Mouse (Mus musculus) E14TG2a.4 (cell line): ENCODE measurements around the gene Rcsd1.

ENCODE experiments used
- H3K27me3 ChIP-seq: 2 replicates; pipeline ENCODE4 v1.6.1; 2014; ENCODE audit warnings: low read length, control low read depth; ENCODE audit not compliant: insufficient read depth
- H3K36me3 ChIP-seq: 2 replicates; pipeline ENCODE4 v1.6.1; 2014; ENCODE audit warnings: low read length, control low read depth; ENCODE audit not compliant: insufficient read depth
- H3K4me1 ChIP-seq: replicated peaks from 2 replicates; pipeline ENCODE4 v1.6.1; 2014; ENCODE audit warnings: low read depth, low read length, control low read depth
- H3K4me3 ChIP-seq: replicated peaks from 2 replicates; pipeline ENCODE4 v1.5.1; 2014; ENCODE audit warnings: mild to moderate bottlenecking, low read length
- H3K9me3 ChIP-seq: 2 replicates; pipeline ENCODE4 v1.6.1; 2014; ENCODE audit warnings: low read length, control low read depth
- CTCF ChIP-seq: conservative IDR thresholded peaks from 2 replicates; pipeline ENCODE4 v1.5.1; 2014; ENCODE audit warnings: low read length
- NANOG ChIP-seq: IDR thresholded peaks from 2 replicates; pipeline ENCODE4 v1.6.1; 2014; ENCODE audit warnings: borderline replicate concordance, low read length, mixed read lengths
- POU5F1 ChIP-seq: IDR thresholded peaks from 2 replicates; pipeline ENCODE4 v1.6.1; 2014; ENCODE audit warnings: low read length, borderline replicate concordance

Gene Rcsd1

DNA sequence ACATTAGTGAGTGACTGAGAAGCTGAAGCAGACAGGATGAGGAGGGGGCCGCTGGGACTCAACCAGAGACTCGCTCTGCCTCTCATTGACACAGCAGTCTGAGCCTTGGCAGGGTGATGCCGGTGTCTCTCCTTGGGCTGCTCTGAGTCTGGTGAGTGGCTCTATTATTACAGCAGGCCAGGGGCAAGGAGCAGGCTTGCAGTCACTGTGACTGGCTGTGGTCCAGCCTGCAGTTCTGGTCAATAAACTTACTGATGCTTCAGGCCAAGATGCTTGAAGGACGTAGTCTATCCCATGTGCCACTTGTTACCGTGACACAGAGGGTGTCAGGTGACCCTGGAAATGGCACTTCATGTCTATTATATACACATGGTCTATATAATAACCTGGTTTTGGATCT is 43.8 kb downstream of the Rcsd1 start:
- Histone ChIP-seq H3K9me3 (no peaks in the 10 kb centered on the region), H3K4me1 (peaks cover 43% of the 10 kb centered on the region), H3K4me3 (no peak overlapping the region), H3K27me3 (peaks cover 13% of the 10 kb centered on the region), H3K36me3 (no peaks in the 10 kb centered on the region)
- TF ChIP-seq NANOG (no peak), POU5F1 (no peak), CTCF (no peak)

DNA sequence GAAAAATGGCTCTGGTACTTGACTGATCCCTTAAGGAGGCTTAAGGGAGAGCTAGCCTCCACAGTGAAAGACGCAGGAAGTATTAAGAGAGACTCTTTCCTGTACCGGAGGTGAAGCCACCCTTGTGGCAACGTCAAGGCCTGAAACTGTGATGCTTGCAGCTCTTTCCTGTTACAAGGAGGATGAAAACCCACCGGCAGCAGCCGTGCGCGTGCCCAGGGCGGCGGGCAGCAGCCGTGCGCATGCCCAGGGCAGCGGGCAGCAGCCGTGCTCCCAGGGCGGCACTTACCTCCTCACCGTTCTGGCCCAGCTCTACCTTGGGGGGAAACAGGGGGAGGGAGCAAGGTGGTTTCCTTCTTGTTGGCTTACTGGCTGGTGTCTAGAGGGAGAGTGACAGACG is 46.3 kb downstream of the Rcsd1 start:
- Histone ChIP-seq H3K36me3 (no peaks in the 10 kb centered on the region), H3K4me1 (peaks cover 32% of the 10 kb centered on the region), H3K4me3 (peak overlapping the region; percentile 54), H3K9me3 (no peaks in the 10 kb centered on the region), H3K27me3 (peaks cover 6% of the 10 kb centered on the region; the same call in 1 of the 2 replicates)
- no peak for TF ChIP-seq CTCF
- no peak for TF ChIP-seq POU5F1
- TF ChIP-seq NANOG = no peak

DNA sequence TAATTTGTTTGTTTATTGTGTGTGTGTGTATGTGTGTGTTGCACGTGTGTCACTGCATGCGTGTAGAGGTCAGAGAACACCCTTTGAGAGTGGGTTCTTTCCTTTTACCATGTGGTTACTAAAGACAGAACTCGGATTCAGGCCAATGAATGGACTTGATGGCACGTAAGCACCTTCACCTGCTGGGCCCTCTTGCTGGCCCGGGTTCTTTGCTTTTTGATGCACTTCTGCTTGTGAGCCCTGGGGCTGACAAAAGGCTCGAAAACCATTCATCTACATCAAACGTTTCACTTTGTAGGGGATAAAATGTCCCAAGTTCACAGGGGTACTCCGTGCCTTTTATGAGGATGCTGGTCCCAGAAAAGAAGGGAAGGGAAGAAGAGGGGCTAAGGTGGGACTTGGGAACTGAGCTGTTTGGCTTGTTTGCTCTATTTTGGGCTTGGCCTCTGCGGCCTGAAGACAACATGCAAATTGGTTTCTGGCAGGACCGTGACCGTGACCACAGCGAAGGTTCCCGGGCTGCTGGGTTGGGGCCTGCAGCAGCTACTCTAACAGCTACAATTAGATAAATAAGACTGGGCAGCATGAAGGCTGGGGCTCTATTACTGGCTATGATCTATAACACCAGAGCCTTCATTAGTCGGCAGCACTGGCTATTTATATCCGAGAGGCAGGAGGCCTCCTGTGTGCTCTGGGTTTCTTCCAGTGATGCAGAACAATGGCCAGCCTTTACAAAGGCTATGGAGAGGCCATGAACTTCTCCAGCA is 46.9 kb downstream of the Rcsd1 start:
- Histone ChIP-seq H3K36me3 (no peaks in the 10 kb centered on the region), H3K4me1 (peaks cover 26% of the 10 kb centered on the region), H3K9me3 (0 out of 2 replicates have a peak, but pooled peaks cover 1% of the 10 kb centered on the region), H3K27me3 (peaks cover 6% of the 10 kb centered on the region; the same call in 1 of the 2 replicates), H3K4me3 (no peak overlapping the region; the same call in 1 of the 2 replicates)
- TF ChIP-seq CTCF (no peak), POU5F1 (no peak), NANOG (no peak)

DNA sequence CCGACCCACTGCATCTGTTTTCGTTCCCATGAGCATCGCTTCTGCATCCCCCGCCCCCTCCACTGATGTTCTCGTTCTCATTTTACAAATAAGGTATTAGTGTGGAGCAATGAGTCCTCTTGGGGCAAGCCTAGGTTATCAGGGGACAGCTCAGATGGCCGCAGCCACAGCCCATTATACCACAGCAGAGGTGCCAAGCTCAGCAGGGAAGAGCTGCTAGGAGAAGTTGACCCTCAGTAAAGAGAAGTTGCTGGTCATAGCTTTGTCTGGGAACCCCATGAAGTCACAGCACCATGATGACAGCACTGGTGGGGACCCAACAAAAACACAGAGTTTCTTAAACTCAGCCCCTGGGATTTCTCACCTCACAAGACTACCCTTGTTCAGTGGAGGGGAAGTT is 47.8 kb downstream of the Rcsd1 start:
- peaks cover 6% of the 10 kb centered on the region; the same call in 1 of the 2 replicates for H3K27me3 ChIP-seq
- H3K36me3 ChIP-seq = no peaks in the 10 kb centered on the region
- peaks cover 18% of the 10 kb centered on the region for H3K4me1 ChIP-seq
- H3K9me3 ChIP-seq = peaks cover 7% of the 10 kb centered on the region; the same call in 1 of the 2 replicates
- TF ChIP-seq CTCF (no peak), NANOG (no peak), POU5F1 (no peak)
- no peak overlapping the region for H3K4me3 ChIP-seq

DNA sequence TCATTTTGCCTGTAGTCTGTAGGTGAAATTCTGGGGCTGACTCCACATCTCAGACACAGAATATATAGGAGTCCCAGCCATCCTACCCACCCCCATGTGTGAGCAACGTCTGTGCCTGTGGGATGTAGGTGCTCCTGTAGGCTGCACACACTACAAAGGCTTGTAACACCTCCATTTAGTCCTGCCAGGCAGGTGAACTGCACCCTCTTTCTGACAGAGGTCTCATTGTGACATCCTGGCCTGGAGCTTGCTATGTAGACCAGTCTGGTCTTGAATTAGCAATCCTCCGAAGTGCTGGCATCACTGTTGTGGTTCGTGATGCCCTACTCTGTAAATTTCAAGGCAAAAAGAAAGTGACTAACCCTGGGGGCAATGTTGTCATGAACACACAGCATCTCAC is 48.4 kb downstream of the Rcsd1 start:
- Histone ChIP-seq H3K36me3 (no peaks in the 10 kb centered on the region), H3K27me3 (peaks cover 6% of the 10 kb centered on the region; the same call in 1 of the 2 replicates), H3K4me3 (no peak overlapping the region), H3K9me3 (peaks cover 11% of the 10 kb centered on the region; the same call in 1 of the 2 replicates), H3K4me1 (peaks cover 18% of the 10 kb centered on the region)
- no peak for TF ChIP-seq NANOG
- TF ChIP-seq POU5F1 = no peak
- TF ChIP-seq CTCF = no peak

DNA sequence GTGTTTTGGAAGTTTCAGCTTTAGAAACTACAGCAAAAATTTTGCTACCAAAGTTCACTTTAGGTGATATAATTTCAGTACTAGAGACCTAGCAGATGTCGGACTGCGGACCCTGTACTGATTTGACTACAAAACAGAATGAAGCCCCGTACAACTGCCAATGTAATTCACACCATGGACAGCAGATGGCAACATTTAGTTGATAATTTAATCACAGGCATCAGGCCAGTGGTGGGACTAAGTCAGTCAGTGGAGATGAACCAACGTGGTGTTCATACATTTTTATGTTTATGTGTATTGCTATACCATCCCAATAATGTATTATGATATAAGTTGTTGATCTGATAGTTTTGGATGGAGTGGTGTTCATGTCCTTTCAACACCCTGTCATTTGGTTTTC is 48.8 kb downstream of the Rcsd1 start:
- no peak for TF ChIP-seq POU5F1
- no peak for TF ChIP-seq NANOG
- TF ChIP-seq CTCF = peak; percentile 91
- Histone ChIP-seq H3K27me3 (peaks cover 6% of the 10 kb centered on the region; the same call in 1 of the 2 replicates), H3K36me3 (no peaks in the 10 kb centered on the region), H3K9me3 (peaks cover 11% of the 10 kb centered on the region; the same call in 1 of the 2 replicates), H3K4me3 (no peak overlapping the region), H3K4me1 (peaks cover 18% of the 10 kb centered on the region)

DNA sequence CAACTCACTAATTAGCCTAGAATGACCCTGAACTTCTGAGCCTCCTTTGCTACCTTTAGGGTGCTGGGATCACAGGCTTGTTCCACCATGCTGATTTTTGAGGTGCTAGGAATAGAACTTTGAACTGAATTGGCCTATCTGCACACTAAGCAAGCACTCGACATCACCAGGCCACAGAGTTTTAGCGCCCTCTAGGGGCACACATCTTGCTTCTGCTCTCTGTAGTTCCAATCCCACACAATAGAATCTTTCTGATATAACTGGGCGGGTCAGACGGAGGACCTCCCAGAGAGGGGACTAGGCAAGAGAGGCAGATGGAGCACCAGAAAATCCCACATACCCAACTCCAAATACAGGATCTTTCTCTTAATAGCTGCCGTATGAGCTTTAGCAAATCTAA is 51.0 kb downstream of the Rcsd1 start:
- H3K36me3 ChIP-seq = no peaks in the 10 kb centered on the region
- no peak overlapping the region for H3K4me3 ChIP-seq
- H3K4me1 ChIP-seq = peaks cover 32% of the 10 kb centered on the region
- no peak for TF ChIP-seq POU5F1
- no peak for TF ChIP-seq NANOG
- peak; percentile 77 for TF ChIP-seq CTCF
- peaks cover 11% of the 10 kb centered on the region; the same call in 1 of the 2 replicates for H3K9me3 ChIP-seq
- peaks cover 6% of the 10 kb centered on the region; the same call in 1 of the 2 replicates for H3K27me3 ChIP-seq

DNA sequence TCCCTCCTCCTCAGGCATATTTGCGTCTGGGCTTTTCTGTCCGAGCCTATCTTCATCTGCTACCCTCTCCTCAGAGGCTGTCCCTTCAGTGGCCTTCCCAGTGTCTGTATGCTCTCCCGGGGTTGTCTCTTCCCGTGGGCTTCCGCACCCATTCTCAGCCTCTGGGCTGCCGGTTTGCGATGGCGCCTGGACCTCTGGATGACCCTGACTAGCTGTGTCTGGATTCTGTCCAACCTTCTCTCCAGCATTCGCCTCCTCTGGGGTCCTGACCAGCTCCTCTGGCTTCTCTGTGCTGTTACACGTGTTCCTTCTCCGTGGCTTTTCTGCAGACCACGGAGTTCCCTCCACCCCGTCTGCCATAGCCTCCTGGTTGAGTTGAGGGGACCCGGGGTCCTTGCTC is 54.1 kb downstream of the Rcsd1 start:
- H3K27me3 ChIP-seq = no peaks in the 10 kb centered on the region
- H3K4me3 ChIP-seq = peak overlapping the region; percentile 46
- H3K36me3 ChIP-seq = no peaks in the 10 kb centered on the region
- peaks cover 11% of the 10 kb centered on the region; the same call in 1 of the 2 replicates for H3K9me3 ChIP-seq
- no peak for TF ChIP-seq POU5F1
- no peak for TF ChIP-seq NANOG
- no peak for TF ChIP-seq CTCF
- H3K4me1 ChIP-seq = peaks cover 52% of the 10 kb centered on the region

DNA sequence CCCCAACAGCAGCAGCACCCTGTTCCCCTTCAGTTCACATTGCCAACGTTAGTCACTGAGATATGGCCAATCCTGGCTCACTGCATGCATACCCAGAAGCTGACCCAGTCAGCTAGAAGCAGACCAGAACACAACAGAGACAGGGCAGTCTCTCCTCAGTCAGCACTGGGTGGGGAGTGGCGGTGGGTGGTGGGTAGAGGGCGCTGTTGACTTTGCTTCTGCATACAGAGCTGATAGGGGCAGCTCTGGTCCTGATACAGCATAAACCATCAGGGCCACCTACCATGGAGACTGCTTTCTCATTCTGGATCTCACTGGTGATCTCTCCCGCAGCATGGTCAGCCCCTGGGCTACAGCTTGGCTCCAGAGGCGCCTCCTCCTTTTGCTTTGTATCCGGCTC is 54.5 kb downstream of the Rcsd1 start:
- H3K9me3 ChIP-seq = peaks cover 11% of the 10 kb centered on the region; the same call in 1 of the 2 replicates
- H3K4me1 ChIP-seq = peaks cover 56% of the 10 kb centered on the region
- peak overlapping the region; percentile 46 for H3K4me3 ChIP-seq
- H3K27me3 ChIP-seq = no peaks in the 10 kb centered on the region
- no peaks in the 10 kb centered on the region for H3K36me3 ChIP-seq
- no peak for TF ChIP-seq NANOG
- TF ChIP-seq POU5F1 = no peak
- peak; percentile 31; the same call in 1 of the 2 replicates for TF ChIP-seq CTCF
